Mouse (Mus musculus) intestine, postnatal 0 days (tissue): ENCODE measurements around the gene Psmg4. TPM values are rescaled to one million over a fixed set of nuclear protein-coding genes. Genes with fewer than 3 reads are reported as not detected.

Experiments
- ATAC-seq: fragments of 200-750 bp; cut with Nextera tagmentation; 2 replicates; pipeline ENCODE4 v1.8.0; 2017; ENCODE audit warnings: mild to moderate bottlenecking, moderate TSS enrichment, moderate library complexity
- H3K27ac ChIP-seq: fragments of 300-500 bp; sonication (generic); 2 replicates; pipeline ENCODE4 v1.5.1; 2014; ENCODE audit warnings: mild to moderate bottlenecking, low read depth, low read length, moderate library complexity
- H3K27me3 ChIP-seq: fragments of 300-500 bp; sonication (generic); replicated peaks from 2 replicates; pipeline ENCODE4 v1.6.1; 2014; ENCODE audit warnings: low read length, mixed read lengths; ENCODE audit not compliant: control insufficient read depth, insufficient read depth
- H3K36me3 ChIP-seq: fragments of 300-500 bp; sonication (generic); 2 replicates; pipeline ENCODE4 v1.6.1; 2014; ENCODE audit warnings: mild to moderate bottlenecking, moderate library complexity; ENCODE audit not compliant: control insufficient read depth, insufficient read depth
- H3K4me1 ChIP-seq: fragments of 300-500 bp; sonication (generic); replicated peaks from 2 replicates; pipeline ENCODE4 v1.6.1; 2014; ENCODE audit warnings: antibody characterized with exemption, low read length, mixed read lengths; ENCODE audit not compliant: control insufficient read depth, insufficient read depth
- H3K4me2 ChIP-seq: fragments of 300-500 bp; sonication (generic); replicated peaks from 2 replicates; pipeline ENCODE4 v1.6.1; 2014; ENCODE audit warnings: low read depth, mild to moderate bottlenecking, moderate library complexity
- H3K4me3 ChIP-seq: fragments of 300-500 bp; sonication (generic); 2 replicates; pipeline ENCODE4 v1.5.1; 2014; ENCODE audit warnings: low read depth, low read length
- H3K9ac ChIP-seq: fragments of 300-500 bp; sonication (generic); 2 replicates; pipeline ENCODE4 v1.6.1; 2014; ENCODE audit warnings: mild to moderate bottlenecking, low read depth, low read length
- H3K9me3 ChIP-seq: fragments of 300-500 bp; sonication (generic); 2 replicates; pipeline ENCODE4 v1.6.1; 2016; ENCODE audit warnings: mixed run types; ENCODE audit not compliant: control insufficient read depth
- CTCF ChIP-seq: sonication (generic); IDR thresholded peaks from 2 replicates; pipeline ENCODE4 v1.5.1; 2016; ENCODE audit warnings: low read depth, mild to moderate bottlenecking, control low read depth, antibody characterized with exemption, moderate library complexity
- WGBS: fragments of 180-500 bp; shearing (Covaris S2); extraction: QIAGEN DNeasy Blood & Tissue Kit; methylation state at CpG from one replicate; pipeline ENCODE4 v1.1.7; 2014; 5-methylcytosine and 5-hydroxymethylcytosine counted together
- polyA plus RNA-seq: library from polyadenylated mRNA; unstranded; fragments of >200 nt; fragmentation: Nextera tagmentation; extraction: Ambion mirVana; gene quantifications from 2 replicates; pipeline ENCODE4 v1.2.1, GENCODE M21; 2015

Psmg4 gene
- polyA plus RNA-seq, 1 experiment from 2014 or later = 69.8 TPM

- Histone ChIP-seq H3K27me3 (no peaks in the 10 kb centered on the region), H3K4me2 (no peak overlapping the region), H3K36me3 (no peaks in the 10 kb centered on the region), H3K9ac (no peak overlapping the region), H3K9me3 (no peaks in the 10 kb centered on the region), H3K4me3 (no peak overlapping the region), H3K27ac (no peak overlapping the region), H3K4me1 (no peaks in the 10 kb centered on the region)
- WGBS = 64% methylated on average over 8 of the region's 8 CpGs
- no peak for ATAC-seq
- no peak for TF ChIP-seq CTCF
Measured at GRCm38 (mm10) chr13:34156133-34156839, 6.5 kb upstream of the Psmg4 start.

- TF ChIP-seq CTCF = no peak
- Histone ChIP-seq H3K4me2 (no peak overlapping the region), H3K27ac (no peak overlapping the region), H3K9ac (no peak overlapping the region), H3K4me1 (no peaks in the 10 kb centered on the region), H3K27me3 (no peaks in the 10 kb centered on the region), H3K9me3 (no peaks in the 10 kb centered on the region), H3K4me3 (no peak overlapping the region), H3K36me3 (no peaks in the 10 kb centered on the region)
- 78% methylated on average over 2 of the region's 2 CpGs for WGBS
- no peak for ATAC-seq
Measured at GRCm38 (mm10) chr13:34156840-34157185, 6.0 kb upstream of the Psmg4 start.

DNA sequence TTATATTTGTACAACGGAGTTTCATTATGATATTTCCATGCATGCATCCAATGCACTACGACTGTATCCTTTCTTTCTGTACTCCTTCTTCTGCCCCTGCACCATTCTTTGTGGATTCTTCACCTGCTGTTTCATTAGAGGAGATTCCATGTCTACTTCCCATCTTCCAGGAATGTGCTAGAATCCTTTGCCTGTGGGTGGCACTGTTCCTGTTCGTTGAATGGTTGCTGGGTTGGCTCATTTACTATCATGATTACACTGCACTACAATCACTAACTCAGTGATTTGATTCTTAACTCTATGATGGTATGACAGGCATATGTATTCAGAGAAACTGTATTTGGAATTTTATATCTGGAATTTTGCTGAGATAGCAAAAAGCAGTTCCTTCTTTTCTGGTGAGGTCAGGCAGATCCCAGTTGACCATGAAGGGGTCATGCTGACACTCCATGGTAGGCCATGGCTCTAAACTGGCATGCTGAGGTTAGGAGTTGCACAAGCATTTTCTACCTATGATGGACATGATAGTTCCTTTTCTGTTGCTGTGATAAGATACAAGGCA, 5.1 kb upstream of the Psmg4 start:
- Histone ChIP-seq H3K27ac (no peak overlapping the region), H3K4me3 (no peak overlapping the region), H3K4me2 (no peak overlapping the region), H3K4me1 (peaks cover 3% of the 10 kb centered on the region; the same call in 1 of the 2 replicates), H3K27me3 (no peaks in the 10 kb centered on the region), H3K9ac (no peak overlapping the region), H3K9me3 (no peaks in the 10 kb centered on the region), H3K36me3 (no peaks in the 10 kb centered on the region)
- TF ChIP-seq CTCF = peak; percentile 18; the same call in 1 of the 2 replicates
- ATAC-seq = no peak
- 83% methylated on average over 3 of the region's 3 CpGs for WGBS

DNA sequence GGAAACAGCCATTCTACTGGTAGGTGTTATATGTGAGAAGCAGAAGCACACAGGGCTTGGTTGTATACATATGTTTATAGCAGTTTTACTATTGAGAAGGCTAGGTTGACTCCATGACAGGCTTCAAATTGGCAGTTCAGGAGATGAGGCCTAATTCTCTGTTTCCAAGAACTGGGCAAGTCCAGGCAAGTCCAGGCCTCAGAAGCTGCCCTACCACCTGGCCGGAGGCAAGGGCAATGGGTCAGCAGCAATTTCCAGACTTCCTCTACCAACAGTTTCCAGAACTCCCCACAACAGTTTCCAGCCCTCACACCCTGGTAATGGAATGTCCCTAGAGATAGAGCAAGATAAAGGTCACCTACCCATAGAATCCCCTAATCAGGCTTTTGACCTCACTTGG, 2.8 kb upstream of the Psmg4 start:
- no peaks in the 10 kb centered on the region for H3K27me3 ChIP-seq
- H3K4me2 ChIP-seq = no peak overlapping the region
- 76% methylated on average over 1 of the region's 1 CpGs for WGBS
- no peaks in the 10 kb centered on the region for H3K36me3 ChIP-seq
- H3K4me1 ChIP-seq = peaks cover 3% of the 10 kb centered on the region; the same call in 1 of the 2 replicates
- no peak overlapping the region for H3K4me3 ChIP-seq
- no peak overlapping the region for H3K27ac ChIP-seq
- no peak overlapping the region for H3K9ac ChIP-seq
- no peaks in the 10 kb centered on the region for H3K9me3 ChIP-seq
- no peak for ATAC-seq
- TF ChIP-seq CTCF = no peak

GRCm38 (mm10) chr13:34163304-34163975, 676 bp downstream of the Psmg4 start:
- Histone ChIP-seq H3K4me2 (peak overlapping the region; percentile 80), H3K36me3 (peaks cover 8% of the 10 kb centered on the region; the same call in 1 of the 2 replicates), H3K9me3 (no peaks in the 10 kb centered on the region), H3K4me1 (peaks cover 3% of the 10 kb centered on the region; the same call in 1 of the 2 replicates), H3K27ac (peak overlapping the region; percentile 80), H3K27me3 (no peaks in the 10 kb centered on the region), H3K4me3 (peak overlapping the region; percentile 77), H3K9ac (peak overlapping the region; percentile 53; the same call in 1 of the 2 replicates)
- ATAC-seq = no peak
- no peak for TF ChIP-seq CTCF
- WGBS = 31% methylated on average over 12 of the region's 12 CpGs

DNA sequence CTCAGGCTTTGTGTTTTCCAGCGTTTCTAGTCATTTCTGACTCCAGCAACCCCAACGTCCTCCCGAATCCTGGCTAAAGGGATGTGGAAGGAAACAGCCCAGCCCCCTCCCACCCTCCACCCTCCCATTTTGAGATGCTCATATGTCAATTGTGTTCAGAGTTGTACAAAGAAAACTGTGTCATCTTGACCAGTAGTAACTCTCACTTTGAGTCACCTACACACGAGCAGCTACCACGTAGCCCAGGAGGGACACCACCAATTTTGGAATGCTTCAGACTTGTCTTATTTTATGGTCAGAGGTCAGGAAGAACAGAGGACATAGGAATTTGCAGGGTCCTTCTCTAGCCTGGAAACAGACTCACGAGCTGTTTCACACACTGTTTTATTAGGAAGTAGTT, 11.3 kb downstream of the Psmg4 start:
- no peak overlapping the region for H3K4me2 ChIP-seq
- TF ChIP-seq CTCF = no peak
- H3K36me3 ChIP-seq = no peaks in the 10 kb centered on the region; the same call in 1 of the 2 replicates
- no peak for ATAC-seq
- no peaks in the 10 kb centered on the region for H3K4me1 ChIP-seq
- WGBS = 95% methylated on average over 6 of the region's 6 CpGs
- no peaks in the 10 kb centered on the region for H3K9me3 ChIP-seq
- H3K9ac ChIP-seq = no peak overlapping the region
- no peak overlapping the region for H3K27ac ChIP-seq
- H3K27me3 ChIP-seq = no peaks in the 10 kb centered on the region
- no peak overlapping the region for H3K4me3 ChIP-seq
